Mouse (Mus musculus) gastrocnemius, postnatal 25 days (tissue): ENCODE measurements around the gene Abcb11. TPM values are rescaled to one million over a fixed set of nuclear protein-coding genes. Genes with fewer than 3 reads are reported as not detected.
"Not testable (repeated sequence)": the region's sequence is repeated elsewhere in the genome, so short reads cannot be mapped to it uniquely, and the experiment has no call there.

Experiments
- DNase-seq: peaks from one replicate; pipeline ENCODE4 v3.0.0; 2022
- long read RNA-seq, 2 experiments: library from polyadenylated mRNA; stranded (forward); transcript quantifications; one replicate each; pipeline ENCODE4 v2.0.0; 2021
- total RNA-seq, 2 experiments: library from RNA; stranded (reverse); gene quantifications; 1 replicate in 1 of 2; 2 replicates in 1 of 2; pipeline ENCODE4 v1.2.3; 2021

The Abcb11 gene
- not detected for total RNA-seq
- long read RNA-seq, experiment 1, result 0 reads
- long read RNA-seq, experiment 2, result 0 reads

DNA sequence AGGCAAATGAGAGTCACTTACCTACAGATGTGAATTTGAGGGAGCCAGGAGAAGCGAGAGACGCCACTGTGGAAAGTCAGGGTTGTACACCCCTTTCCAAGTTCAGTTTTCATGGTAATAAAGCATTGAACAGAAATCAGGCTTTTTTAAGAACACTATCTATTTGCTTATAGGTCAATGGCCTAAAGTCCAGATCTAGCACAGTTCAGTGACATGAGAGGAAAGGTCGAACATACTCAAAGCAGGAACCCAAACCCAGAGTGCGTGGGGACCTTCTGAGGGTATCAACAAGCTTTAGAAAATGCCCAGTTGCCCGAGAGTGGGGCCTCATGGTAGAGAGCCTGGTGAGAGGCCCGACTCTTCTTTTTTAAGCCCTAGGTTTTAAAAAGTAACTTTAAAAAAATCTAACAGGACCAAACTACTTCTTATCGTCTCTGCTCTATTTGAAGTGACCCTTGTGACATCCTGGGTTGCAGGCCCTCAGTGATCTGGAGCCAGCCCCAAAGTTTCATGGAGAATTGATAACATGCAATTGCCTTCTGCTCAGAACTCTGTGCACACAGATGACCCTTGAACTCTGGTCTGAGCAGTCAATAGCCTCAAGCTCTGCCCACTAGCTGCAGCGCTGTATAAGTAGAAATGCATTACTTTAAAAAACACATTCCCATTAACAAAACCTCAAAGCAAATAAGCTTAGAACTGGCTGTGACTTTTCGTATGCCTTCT lies at the start of gene Abcb11:
Gene Abcb11 (minus strand): TSS at position 121 of the 726 bp plus-strand sequence.
- DNase-seq, result no peak

DNA sequence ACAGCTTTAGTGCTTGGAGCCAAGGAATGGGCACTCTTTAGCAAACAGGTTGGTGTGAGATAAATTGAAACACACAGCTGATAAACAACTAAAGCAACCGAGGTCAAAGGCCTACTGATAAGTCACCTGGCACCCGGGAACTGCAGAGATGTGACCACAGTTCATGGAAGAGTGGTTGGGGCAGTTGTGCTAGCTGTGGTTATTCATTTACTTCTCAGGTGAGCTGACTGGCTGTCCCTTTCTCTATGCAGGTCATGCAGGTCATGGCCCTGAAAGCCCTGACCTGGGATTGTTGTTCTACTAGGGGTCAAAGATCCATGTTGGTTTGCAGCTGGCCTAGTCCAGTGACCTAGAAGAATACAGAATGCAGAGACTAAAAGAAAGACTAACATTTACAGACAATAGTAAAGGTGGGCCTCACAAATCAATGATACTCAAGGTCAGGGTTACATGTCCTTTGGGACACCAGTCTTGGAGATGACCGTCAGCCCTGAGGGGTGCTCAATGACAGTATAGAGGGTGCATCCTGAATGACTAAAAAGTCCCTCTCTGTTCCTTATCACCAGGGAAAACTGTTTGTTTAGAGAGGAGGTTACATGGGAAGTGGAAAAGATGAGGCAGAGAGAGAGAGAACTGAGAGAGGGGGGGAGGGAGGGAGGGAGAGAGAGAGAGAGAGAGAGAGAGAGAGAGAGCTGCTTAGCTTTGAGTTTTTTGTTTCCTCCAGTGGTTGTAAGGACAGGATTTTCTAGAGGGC lies 43.9 kb upstream of the Abcb11 start:
- DNase-seq, result no peak

GRCm38 (mm10) chr2:69382838-69383237 lies 40.4 kb upstream of the Abcb11 start:
- no peak for DNase-seq

DNA sequence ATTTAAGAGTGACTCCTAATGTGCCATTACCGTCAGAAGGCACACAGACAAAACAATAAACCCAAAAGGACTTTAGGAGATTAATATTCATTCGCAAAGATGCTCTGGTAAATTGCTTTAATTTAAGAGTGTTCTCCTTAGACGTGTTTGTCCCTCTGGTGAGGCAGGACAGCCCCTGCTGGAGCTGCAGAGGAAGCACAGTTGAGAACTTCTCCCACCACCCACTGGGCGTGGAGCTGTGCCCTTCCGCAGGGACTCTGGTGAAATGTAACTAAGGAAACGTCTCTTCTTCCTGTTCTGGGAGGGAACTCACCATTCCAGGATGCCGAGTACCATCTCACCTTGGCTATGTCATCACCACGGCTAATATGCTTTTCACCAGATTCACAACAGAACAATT lies 39.3 kb upstream of the Abcb11 start:
- no peak for DNase-seq

DNA sequence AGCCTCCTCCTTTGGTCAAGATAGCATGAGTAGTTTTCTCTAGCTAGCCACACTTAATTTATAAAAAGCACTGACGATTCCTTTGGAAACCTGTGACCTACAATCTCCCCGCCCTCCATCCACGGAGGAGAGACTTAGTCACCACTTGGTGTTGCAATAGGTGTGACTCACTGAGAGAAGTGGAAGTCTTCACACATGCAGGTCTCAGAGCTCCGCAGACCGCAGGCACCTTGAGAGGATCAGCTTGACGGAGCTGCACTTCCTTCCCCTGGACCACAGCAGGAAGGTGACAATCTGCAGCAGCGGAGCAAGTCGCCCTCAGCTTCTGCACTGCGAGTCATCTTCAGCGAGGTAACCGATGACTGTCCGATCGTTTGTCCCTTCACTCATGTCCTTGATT lies 37.9 kb upstream of the Abcb11 start, which contains the start of gene Dhrs9:
Gene Dhrs9 (plus strand): TSS at position 165 of the 400 bp plus-strand sequence.
- DNase-seq, result no peak

- no peak for DNase-seq
These were observed 37.4 kb upstream of the Abcb11 start for GRCm38 (mm10) chr2:69379801-69380200.

GRCm38 (mm10) chr2:69376780-69377179 lies 34.4 kb upstream of the Abcb11 start:
- DNase-seq, result no peak

GRCm38 (mm10) chr2:69365275-69365674 lies 22.9 kb upstream of the Abcb11 start:
- no peak for DNase-seq

DNA sequence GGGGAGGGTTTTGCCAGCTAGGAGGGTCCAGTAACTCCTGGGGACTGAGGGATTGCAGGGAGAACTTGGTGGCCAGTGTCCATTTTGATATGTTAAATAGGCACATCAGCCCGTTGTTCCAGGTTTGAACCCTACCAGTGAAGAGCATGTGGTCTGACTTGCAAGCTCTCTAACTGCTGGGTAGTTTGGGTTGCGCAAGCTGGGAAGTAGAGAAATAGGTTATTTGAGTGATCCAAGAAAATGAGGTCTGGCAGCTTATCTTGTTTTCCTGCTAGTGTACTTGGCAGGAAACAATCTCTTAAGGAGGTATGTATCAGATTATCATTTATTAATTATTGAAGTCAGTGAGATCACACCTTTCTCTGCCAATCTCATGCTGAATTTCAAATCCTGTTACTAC lies 22.4 kb upstream of the Abcb11 start:
- no peak for DNase-seq

DNA sequence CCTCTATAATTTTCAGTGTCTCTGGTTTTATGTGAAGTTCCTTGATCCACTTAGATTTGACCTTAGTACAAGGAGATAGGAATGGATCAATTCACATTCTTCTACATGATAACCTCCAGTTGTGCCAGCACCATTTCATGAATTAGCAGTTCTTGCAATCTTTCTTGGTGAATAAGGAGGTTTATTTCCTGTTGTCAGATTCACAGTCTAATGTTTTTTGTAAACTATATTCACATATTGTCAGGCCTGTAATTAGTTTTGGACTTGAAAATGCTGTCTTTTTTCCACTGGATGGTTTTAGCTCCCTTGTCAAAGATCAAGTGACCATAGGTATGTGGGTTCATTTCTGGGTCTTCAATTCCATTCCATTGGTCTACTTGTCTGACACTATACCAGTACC lies 13.0 kb upstream of the Abcb11 start:
- DNase-seq, result not testable (repeated sequence)

GRCm38 (mm10) chr2:69341506-69341905 lies 910 bp downstream of the Abcb11 start:
- no peak for DNase-seq

GRCm38 (mm10) chr2:69331523-69331922 lies 10.9 kb downstream of the Abcb11 start:
- not testable (repeated sequence) for DNase-seq

DNA sequence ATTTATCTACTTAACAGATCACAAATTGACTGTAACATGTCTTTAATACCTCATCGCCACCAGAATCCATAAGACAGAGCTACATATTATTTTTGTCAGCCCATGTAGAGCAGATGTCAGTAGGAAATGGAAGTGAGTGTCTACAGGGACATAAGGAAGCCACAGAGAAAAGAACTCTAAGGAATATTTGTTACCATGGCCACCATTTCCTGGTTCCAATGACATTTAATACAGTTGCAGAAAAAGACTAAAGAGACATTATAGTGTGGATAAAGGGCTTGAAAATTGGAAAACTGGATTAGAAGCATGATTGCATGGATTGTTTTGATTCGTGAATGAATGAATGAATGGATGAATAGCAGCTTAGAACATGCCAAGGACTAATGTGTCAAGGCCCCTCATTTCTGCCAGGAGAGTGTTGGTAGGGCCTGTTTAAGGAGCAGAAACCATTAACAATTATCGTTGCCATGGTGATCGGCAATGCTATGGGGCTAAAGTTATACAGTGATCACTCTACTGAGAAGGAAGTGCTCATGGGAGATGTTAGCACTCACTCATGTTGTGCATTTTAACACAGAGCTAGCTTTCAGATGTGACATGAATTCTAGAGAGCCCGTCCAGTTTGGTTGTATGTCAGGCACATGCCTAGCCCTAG lies 13.8 kb downstream of the Abcb11 start:
- no peak for DNase-seq

GRCm38 (mm10) chr2:69324881-69325660 lies 17.3 kb downstream of the Abcb11 start:
- DNase-seq, result no peak

GRCm38 (mm10) chr2:69323018-69323417 lies 19.4 kb downstream of the Abcb11 start:
- DNase-seq, result no peak

DNA sequence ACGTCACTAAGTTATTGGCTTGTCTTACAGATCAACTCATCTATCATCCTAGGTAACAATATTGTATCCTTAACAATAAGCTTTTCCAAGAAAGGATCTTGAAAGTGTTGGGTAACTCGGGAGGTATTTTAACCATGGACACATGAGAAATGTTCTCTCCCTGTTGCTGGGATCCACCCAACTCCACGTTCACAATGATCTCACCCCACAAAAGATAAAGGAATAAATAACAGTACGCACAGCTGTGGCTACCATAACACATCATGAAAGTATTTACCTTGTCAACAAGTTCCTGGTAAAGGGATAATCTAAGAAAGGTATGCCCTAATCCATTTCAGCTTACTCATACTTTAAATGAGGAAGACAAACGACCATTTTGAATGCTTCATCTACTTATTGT lies 21.0 kb downstream of the Abcb11 start:
- no peak for DNase-seq

- DNase-seq, result no peak
These were observed 31.1 kb downstream of the Abcb11 start for GRCm38 (mm10) chr2:69311337-69311736.

DNA sequence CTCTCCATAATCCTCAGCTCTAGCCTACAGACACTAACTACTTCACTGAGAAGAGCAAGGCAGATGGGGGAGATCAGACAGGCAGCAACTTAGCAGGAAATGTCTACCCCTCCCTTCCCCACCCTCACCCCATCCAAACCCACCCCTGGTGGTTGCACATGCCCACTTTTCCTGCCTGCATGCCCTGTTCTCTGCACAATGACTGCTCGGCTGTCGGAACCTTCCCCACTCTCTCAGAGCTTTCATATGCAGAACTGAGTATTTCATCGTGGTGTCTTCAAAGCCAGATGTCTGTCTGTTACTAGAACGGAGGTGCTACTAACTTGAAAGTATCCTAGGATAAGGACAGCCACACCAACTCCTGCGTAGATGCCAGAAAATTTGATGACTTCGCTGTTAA lies 34.3 kb downstream of the Abcb11 start:
- no peak for DNase-seq

GRCm38 (mm10) chr2:69300568-69300967 lies 41.8 kb downstream of the Abcb11 start:
- DNase-seq, result not testable (repeated sequence)

DNA sequence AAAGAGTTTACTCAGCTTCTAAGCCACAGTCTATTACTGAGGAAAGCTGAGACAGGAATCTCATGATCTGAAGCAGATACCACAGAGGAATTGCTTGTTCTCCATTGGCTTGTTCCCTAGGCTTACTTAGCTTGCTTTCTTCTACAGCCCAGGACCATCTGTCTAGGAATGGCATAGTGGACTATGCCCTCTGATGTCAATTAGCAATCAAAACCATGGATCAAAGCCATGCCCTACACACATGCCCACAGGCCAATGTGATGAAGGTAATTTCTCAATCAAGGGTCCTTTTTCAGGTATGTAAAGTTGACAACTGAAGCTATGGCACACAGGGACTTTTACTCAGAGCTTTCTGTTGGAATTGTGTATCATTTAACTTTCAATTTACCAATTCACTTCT lies 47.9 kb downstream of the Abcb11 start:
- no peak for DNase-seq

GRCm38 (mm10) chr2:69288989-69289388 lies 53.4 kb downstream of the Abcb11 start:
- no peak for DNase-seq

DNA sequence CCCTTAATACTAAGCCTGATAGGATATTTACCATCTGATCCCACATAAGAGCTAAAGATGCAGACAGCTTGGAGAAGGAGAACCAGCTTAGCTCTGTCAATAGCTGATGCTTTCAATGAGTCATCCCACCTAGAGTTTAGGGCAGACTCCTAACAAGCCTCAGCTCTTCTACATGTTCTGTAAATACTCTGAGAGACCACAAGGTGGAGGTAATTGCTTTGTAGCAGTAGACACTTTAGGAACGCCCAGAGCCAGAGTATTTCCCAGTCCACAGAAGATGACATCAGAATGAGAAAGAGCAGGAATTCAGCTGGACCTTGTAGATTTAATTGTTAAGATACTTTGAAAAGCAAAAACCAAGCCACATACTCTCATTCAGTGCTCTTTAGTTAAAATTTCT lies 66.5 kb downstream of the Abcb11 start:
- DNase-seq, result no peak
